Mouse (Mus musculus) kidney, embryonic 16.5 days (tissue): ENCODE results near the gene Il16. TPM values are rescaled to one million over a fixed set of nuclear protein-coding genes. Genes with fewer than 3 reads are reported as not detected.

ENCODE experiments used
- ATAC-seq: fragments of 200-750 bp; cut with Nextera tagmentation; 2 replicates; pipeline ENCODE4 v1.8.0; 2017; ENCODE audit warnings: moderate TSS enrichment; ENCODE audit not compliant: low FRiP score, low TSS enrichment
- H3K27ac ChIP-seq: fragments of 300-500 bp; sonication (generic); 2 replicates; pipeline ENCODE4 v1.5.1; 2014; ENCODE audit warnings: low read length
- H3K27me3 ChIP-seq: fragments of 300-500 bp; sonication (generic); 2 replicates; pipeline ENCODE4 v1.6.1; 2014; ENCODE audit warnings: low read length, control low read depth, mixed read lengths; ENCODE audit not compliant: insufficient read depth
- H3K36me3 ChIP-seq: fragments of 300-500 bp; sonication (generic); 2 replicates; pipeline ENCODE4 v1.6.1; 2014; ENCODE audit warnings: low read length, control low read depth, mixed read lengths; ENCODE audit not compliant: insufficient read depth
- H3K4me1 ChIP-seq: fragments of 300-500 bp; sonication (generic); 2 replicates; pipeline ENCODE4 v1.6.1; 2014; ENCODE audit warnings: low read length, control low read depth, mixed read lengths; ENCODE audit not compliant: insufficient read depth
- H3K4me2 ChIP-seq: fragments of 300-500 bp; sonication (generic); replicated peaks from 2 replicates; pipeline ENCODE4 v1.6.1; 2014; ENCODE audit warnings: low read depth, low read length
- H3K4me3 ChIP-seq: fragments of 300-500 bp; sonication (generic); 2 replicates; pipeline ENCODE4 v1.5.1; 2014; ENCODE audit warnings: mild to moderate bottlenecking, low read length
- H3K9ac ChIP-seq: fragments of 300-500 bp; sonication (generic); replicated peaks from 2 replicates; pipeline ENCODE4 v1.6.1; 2014; ENCODE audit warnings: low read length
- H3K9me3 ChIP-seq: fragments of 300-500 bp; sonication (generic); 2 replicates; pipeline ENCODE4 v1.6.1; 2016; ENCODE audit warnings: low read length, control low read depth
- WGBS: fragments of 180-500 bp; shearing (Covaris S2); extraction: QIAGEN DNeasy Blood & Tissue Kit; methylation state at CpG from one replicate; pipeline ENCODE4 v1.1.7; 2014; 5-methylcytosine and 5-hydroxymethylcytosine counted together
- polyA plus RNA-seq: library from polyadenylated mRNA; unstranded; fragments of >200 nt; fragmentation: Nextera tagmentation; extraction: Ambion mirVana; gene quantifications from 2 replicates; pipeline ENCODE4 v1.2.1, GENCODE M21; 2015

Il16 gene
- polyA plus RNA-seq, 1 experiment from 2014 or later, result 5.1 TPM

- ATAC-seq, result no peak
- Histone ChIP-seq H3K4me3 (no peak overlapping the region), H3K9ac (no peak overlapping the region), H3K36me3 (no peaks in the 10 kb centered on the region), H3K27ac (no peak overlapping the region), H3K27me3 (no peaks in the 10 kb centered on the region), H3K9me3 (no peaks in the 10 kb centered on the region), H3K4me2 (no peak overlapping the region), H3K4me1 (no peaks in the 10 kb centered on the region)
- WGBS, result 70% methylated on average over 1 of the region's 1 CpGs
Measured at GRCm38 (mm10) chr7:83751055-83751454, 5.5 kb upstream of the Il16 start.

- no peak for ATAC-seq
- H3K9ac ChIP-seq, result no peak overlapping the region
- H3K36me3 ChIP-seq, result no peaks in the 10 kb centered on the region
- no peaks in the 10 kb centered on the region for H3K9me3 ChIP-seq
- H3K27me3 ChIP-seq, result no peaks in the 10 kb centered on the region
- 91% methylated on average over 1 of the region's 1 CpGs for WGBS
- H3K4me2 ChIP-seq, result no peak overlapping the region
- no peak overlapping the region for H3K4me3 ChIP-seq
- H3K27ac ChIP-seq, result no peak overlapping the region
- no peaks in the 10 kb centered on the region for H3K4me1 ChIP-seq
Measured at GRCm38 (mm10) chr7:83748405-83748804, 2.9 kb upstream of the Il16 start.

- 59% methylated on average over 8 of the region's 8 CpGs for WGBS
- peak overlapping the region; percentile 37; the same call in 1 of the 2 replicates for H3K4me2 ChIP-seq
Measured at GRCm38 (mm10) chr7:83746107-83746687, 671 bp upstream of the Il16 start.

GRCm38 (mm10) chr7:83745065-83745412 is 487 bp downstream of the Il16 start:
- no peaks in the 10 kb centered on the region for H3K27me3 ChIP-seq
- no peaks in the 10 kb centered on the region for H3K36me3 ChIP-seq
- H3K4me1 ChIP-seq, result no peaks in the 10 kb centered on the region
- 77% methylated on average over 9 of the region's 9 CpGs for WGBS
- peak; percentile 51; the same call in 1 of the 2 replicates for ATAC-seq
- no peak overlapping the region for H3K4me3 ChIP-seq
- H3K4me2 ChIP-seq, result no peak overlapping the region
- no peak overlapping the region for H3K9ac ChIP-seq
- no peaks in the 10 kb centered on the region for H3K9me3 ChIP-seq
- H3K27ac ChIP-seq, result no peak overlapping the region

More at GRCm38 (mm10) chr7:83746107-83746687, 671 bp upstream of the Il16 start:
- Histone ChIP-seq H3K4me1 (no peaks in the 10 kb centered on the region), H3K27me3 (no peaks in the 10 kb centered on the region), H3K36me3 (no peaks in the 10 kb centered on the region), H3K9ac (no peak overlapping the region), H3K9me3 (no peaks in the 10 kb centered on the region), H3K4me3 (no peak overlapping the region), H3K27ac (no peak overlapping the region; the same call in 1 of the 2 replicates)
- no peak for ATAC-seq

GRCm38 (mm10) chr7:83744250-83744649 is 1.3 kb downstream of the Il16 start:
- Histone ChIP-seq H3K36me3 (no peaks in the 10 kb centered on the region), H3K27me3 (no peaks in the 10 kb centered on the region), H3K9ac (no peak overlapping the region), H3K4me2 (no peak overlapping the region), H3K4me1 (no peaks in the 10 kb centered on the region), H3K27ac (no peak overlapping the region), H3K9me3 (no peaks in the 10 kb centered on the region), H3K4me3 (no peak overlapping the region)
- ATAC-seq, result no peak
- WGBS, result 86% methylated on average over 4 of the region's 4 CpGs

GRCm38 (mm10) chr7:83742690-83743089 is 2.8 kb downstream of the Il16 start:
- Histone ChIP-seq H3K36me3 (no peaks in the 10 kb centered on the region), H3K4me1 (no peaks in the 10 kb centered on the region), H3K4me3 (no peak overlapping the region), H3K27me3 (no peaks in the 10 kb centered on the region), H3K27ac (no peak overlapping the region), H3K9ac (no peak overlapping the region), H3K9me3 (no peaks in the 10 kb centered on the region), H3K4me2 (no peak overlapping the region)
- WGBS, result 52% methylated on average over 3 of the region's 3 CpGs
- ATAC-seq, result no peak

GRCm38 (mm10) chr7:83742026-83742425 is 3.5 kb downstream of the Il16 start:
- Histone ChIP-seq H3K4me3 (no peak overlapping the region), H3K4me2 (no peak overlapping the region), H3K36me3 (no peaks in the 10 kb centered on the region), H3K4me1 (no peaks in the 10 kb centered on the region), H3K9ac (no peak overlapping the region), H3K27me3 (no peaks in the 10 kb centered on the region), H3K27ac (no peak overlapping the region), H3K9me3 (no peaks in the 10 kb centered on the region)
- ATAC-seq, result no peak
- 74% methylated on average over 2 of the region's 2 CpGs for WGBS

GRCm38 (mm10) chr7:83739680-83740310 is 5.7 kb downstream of the Il16 start:
- H3K4me1 ChIP-seq, result no peaks in the 10 kb centered on the region
- no peaks in the 10 kb centered on the region for H3K27me3 ChIP-seq
- no peaks in the 10 kb centered on the region for H3K36me3 ChIP-seq
- H3K9ac ChIP-seq, result no peak overlapping the region
- no peaks in the 10 kb centered on the region for H3K9me3 ChIP-seq
- no peak overlapping the region for H3K4me2 ChIP-seq
- H3K27ac ChIP-seq, result no peak overlapping the region
- WGBS, result 49% methylated on average over 7 of the region's 7 CpGs
- 0 out of 2 replicates have a peak, but pooled peaks have one; percentile 49 for ATAC-seq
- H3K4me3 ChIP-seq, result no peak overlapping the region

- H3K4me3 ChIP-seq, result no peak overlapping the region
- WGBS, result 69% methylated on average over 10 of the region's 10 CpGs
- no peak overlapping the region for H3K4me2 ChIP-seq
- H3K4me1 ChIP-seq, result no peaks in the 10 kb centered on the region
- H3K36me3 ChIP-seq, result no peaks in the 10 kb centered on the region
- no peaks in the 10 kb centered on the region for H3K27me3 ChIP-seq
- H3K27ac ChIP-seq, result no peak overlapping the region
- no peak for ATAC-seq
- no peaks in the 10 kb centered on the region for H3K9me3 ChIP-seq
- H3K9ac ChIP-seq, result no peak overlapping the region
Measured at GRCm38 (mm10) chr7:83738623-83739462, 6.7 kb downstream of the Il16 start.
